28 mouse cellular contexts compared by ENCODE assay signal in the genomic region with DNA sequence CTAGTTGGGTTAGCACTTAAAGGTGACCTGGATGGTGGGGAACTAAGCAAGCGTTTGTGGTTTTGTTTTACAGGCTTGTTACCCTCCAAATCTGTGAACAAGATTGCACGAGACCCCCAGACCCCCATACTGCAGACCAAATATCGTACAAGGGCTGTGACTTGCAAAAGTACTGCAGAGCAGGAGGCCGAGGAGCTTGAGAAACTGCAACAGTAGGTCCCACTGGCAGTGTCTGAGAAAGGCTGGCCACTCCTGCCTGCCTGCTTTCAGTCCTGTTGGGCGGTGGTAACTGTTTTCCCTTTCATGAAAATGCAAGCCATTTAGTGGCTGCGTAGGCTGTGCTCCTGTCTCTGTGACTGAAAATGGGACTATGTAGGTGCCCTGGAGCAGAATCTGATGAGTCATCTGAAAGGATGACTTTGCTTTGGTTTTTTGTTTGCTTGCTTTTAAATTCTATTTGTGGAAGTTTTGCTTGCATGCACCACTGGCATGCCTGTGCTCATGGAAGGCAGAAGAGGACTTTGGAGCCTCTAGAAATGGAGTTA. TPM values are rescaled to one million over a fixed set of nuclear protein-coding genes. Genes with fewer than 3 reads are reported as not detected.
DNase-seq lines count a peak whose midpoint lies in the region; TF ChIP-seq lines count a peak whose summit lies in the region.
"Had no signal": no experiment of that assay in that cellular context is flagged by ENCODE, and none has a peak within 500 bp of the region (broad histone marks: within the 10 kb centered on the region; RNA-seq: fewer than 3 reads in every experiment).

No protein-coding gene starts in this region.

- no peak overlapping the region for H3K9ac ChIP-seq in ES-Bruce4 (ENCODE audit: low read depth, poor library complexity, severe bottlenecking)
- H3K9ac ChIP-seq: embryonic facial prominence, embryonic 13.5 days; hindbrain, embryonic 15.5 days; intestine, embryonic 15.5 days; limb, embryonic 12.5 days; liver, embryonic 12.5 days; midbrain, embryonic 15.5 days had no signal

- no peaks in the 10 kb centered on the region for H3K27me3 ChIP-seq in ES-Bruce4 (ENCODE audit: control insufficient read depth, insufficient read depth, low read length, poor library complexity, severe bottlenecking)
- H3K27me3 ChIP-seq: embryonic facial prominence, embryonic 13.5 days; hindbrain, embryonic 15.5 days; intestine, embryonic 15.5 days; limb, embryonic 12.5 days; liver, embryonic 12.5 days; midbrain, embryonic 15.5 days had no signal

- peaks cover 82% of the 10 kb centered on the region for H3K36me3 ChIP-seq in ES-Bruce4 (ENCODE audit: control insufficient read depth, insufficient read depth, low read length, poor library complexity, severe bottlenecking)
- H3K36me3 ChIP-seq: hindbrain, embryonic 15.5 days; midbrain, embryonic 15.5 days had no signal

- no peaks in the 10 kb centered on the region for H3K4me1 ChIP-seq in ES-Bruce4 (ENCODE audit: control insufficient read depth, insufficient read depth, low read length)
- H3K4me1 ChIP-seq: embryonic facial prominence, embryonic 13.5 days; hindbrain, embryonic 15.5 days; intestine, embryonic 15.5 days; limb, embryonic 12.5 days; liver, embryonic 12.5 days; midbrain, embryonic 15.5 days had no signal

- TF ChIP-seq CTCF in ES-Bruce4 (IDR thresholded peaks at IDR 0.05; ENCODE audit: low read depth, low read length) = no peak

- intact Hi-C loops in left cerebral cortex, postnatal 14 days (cut with DNase I) = no loop called here

- no peak overlapping the region for H3K4me3 ChIP-seq in ES-Bruce4 (ENCODE audit: low read depth, low read length)
- H3K4me3 ChIP-seq: embryonic facial prominence, embryonic 13.5 days; hindbrain, embryonic 15.5 days; intestine, embryonic 15.5 days; limb, embryonic 12.5 days; liver, embryonic 12.5 days; midbrain, embryonic 15.5 days had no signal

- no peaks in the 10 kb centered on the region for H3K9me3 ChIP-seq in ES-Bruce4 (replicated peaks; ENCODE audit: control insufficient read depth, insufficient read depth, low read length, poor library complexity, severe bottlenecking)
- H3K9me3 ChIP-seq: embryonic facial prominence, embryonic 13.5 days; hindbrain, embryonic 15.5 days; intestine, embryonic 15.5 days; limb, embryonic 12.5 days; liver, embryonic 12.5 days; midbrain, embryonic 15.5 days had no signal

- H3K27ac ChIP-seq in ES-Bruce4 (ENCODE audit: insufficient read depth, low read length) = peak overlapping the region; percentile 63
- H3K27ac ChIP-seq: embryonic facial prominence, embryonic 13.5 days; hindbrain, embryonic 15.5 days; intestine, embryonic 15.5 days; limb, embryonic 12.5 days; liver, embryonic 12.5 days; midbrain, embryonic 15.5 days had no signal

- peak; percentile 27 to 29 for DNase-seq in layer of hippocampus, adult 8-10 months (ENCODE audit: low spot score in 2 of 2)
- no peak for DNase-seq in layer of hippocampus, postnatal 14 days (ENCODE audit: low spot score in 2 of 2)
- DNase-seq in R1 (ENCODE audit: low read depth, low spot score) = peak; percentile 49
- DNase-seq in left cerebral cortex, postnatal 14 days (ENCODE audit: low spot score in 2 of 2) = peak; percentile 51 to 52
- DNase-seq in adrenal gland, adult 2 months = no peak
- no peak for DNase-seq in lung, postnatal 36 days
- DNase-seq in cerebellum, postnatal 10 days = no peak
- DNase-seq: cerebellum, adult 8-10 months; heart, adult 18-20 months; heart, postnatal 36 days; kidney, postnatal 36 days; lung, adult 2 months; spleen, adult 18-20 months; thymus, postnatal 36 days had no signal

- TF ChIP-seq POLR2A in ES-Bruce4 (IDR thresholded peaks at IDR 0.05; ENCODE audit: insufficient read depth, low read length) = no peak

- TF ChIP-seq EP300 in ES-Bruce4 (IDR thresholded peaks at IDR 0.05; ENCODE audit: insufficient read depth, low read depth, low read length) = no peak

RNA-seq across cellular contexts. Expression of a gene that starts 27.0 kb away (rescaled TPM):
- total RNA-seq in layer of hippocampus, adult 8-10 months (2022) = not detected
- under 1 TPM in 1 of 2 experiments, not detected in 1; 0.12 TPM for total RNA-seq in layer of hippocampus, postnatal 14 days (2021)
- not detected in 2 replicates for polyA plus RNA-seq in ES-Bruce4 (2011; ENCODE audit: insufficient read depth, insufficient read length, low read depth, missing spikeins)
- total RNA-seq in left cerebral cortex, postnatal 14 days (2021) = not detected
- total RNA-seq in adrenal gland, adult 2 months (2021) = not detected
- polyA plus RNA-seq in adrenal gland, adult 2 months (2012; rRNA removed) = not detected in 2 replicates
- total RNA-seq: megakaryocyte-erythroid progenitor cell, adult 5-6 weeks; MEL; neutrophil, adult 5-6 weeks had no signal
- polyA plus RNA-seq: CD4-positive, CD25-positive, alpha-beta regulatory T cell, adult 4 months; embryonic facial prominence, embryonic 13.5 days; forebrain, embryonic 14.5 days; heart, embryonic 14.5 days; kidney, embryonic 14.5 days; limb, embryonic 12.5 days; liver, embryonic 12.5 days; midbrain, embryonic 15.5 days had no signal

RNA-seq across cellular contexts. Expression of a gene that starts 36.4 kb away (rescaled TPM):
- 1 to 10 TPM; 1.2 to 2.3 (median 1.7) TPM for total RNA-seq in layer of hippocampus, adult 8-10 months (2022)
- total RNA-seq in layer of hippocampus, postnatal 14 days (2021) = 1 to 10 TPM; 2.5 to 4.7 TPM
- polyA plus RNA-seq in ES-Bruce4 (2011; ENCODE audit: insufficient read depth, insufficient read length, low read depth, missing spikeins) = 183 TPM in 2 replicates
- 1 to 10 TPM; 2.6 to 3.0 TPM for total RNA-seq in left cerebral cortex, postnatal 14 days (2021)
- 1 to 10 TPM; 2.0 to 4.2 TPM for total RNA-seq in adrenal gland, adult 2 months (2021)
- polyA plus RNA-seq in adrenal gland, adult 2 months (2012; rRNA removed) = 0.18 and 0.40 TPM in 2 replicates

RNA-seq across cellular contexts. Expression of a gene that starts 48.8 kb away (rescaled TPM):
- total RNA-seq in layer of hippocampus, adult 8-10 months (2022) = under 1 TPM; 0.50 to 0.96 (median 0.78) TPM
- 1 to 10 TPM; 1.3 to 1.7 TPM for total RNA-seq in layer of hippocampus, postnatal 14 days (2021)
- not detected in 2 replicates for polyA plus RNA-seq in ES-Bruce4 (2011; ENCODE audit: insufficient read depth, insufficient read length, low read depth, missing spikeins)
- 1 to 10 TPM; 1.2 to 1.7 TPM for total RNA-seq in left cerebral cortex, postnatal 14 days (2021)
- 1 to 10 TPM; 3.2 to 3.7 TPM for total RNA-seq in adrenal gland, adult 2 months (2021)
- polyA plus RNA-seq in adrenal gland, adult 2 months (2012; rRNA removed) = 11.1 and 13.1 TPM in 2 replicates
- total RNA-seq: megakaryocyte-erythroid progenitor cell, adult 5-6 weeks; MEL; neutrophil, adult 5-6 weeks had no signal
- polyA plus RNA-seq: CD4-positive, CD25-positive, alpha-beta regulatory T cell, adult 4 months; limb, embryonic 12.5 days; liver, embryonic 12.5 days had no signal

RNA-seq across cellular contexts. Expression of a gene that starts 52.6 kb away (rescaled TPM):
- 100 to 1,000 TPM; 124 to 140 (median 132) TPM for total RNA-seq in layer of hippocampus, adult 8-10 months (2022)
- 100 to 1,000 TPM; 124 to 128 TPM for total RNA-seq in layer of hippocampus, postnatal 14 days (2021)
- 108 TPM in 2 replicates for polyA plus RNA-seq in ES-Bruce4 (2011; ENCODE audit: insufficient read depth, insufficient read length, low read depth, missing spikeins)
- 100 to 1,000 TPM; 120 to 127 TPM for total RNA-seq in left cerebral cortex, postnatal 14 days (2021)
- 10 to 100 TPM; 54.3 to 79.7 TPM for total RNA-seq in adrenal gland, adult 2 months (2021)
- polyA plus RNA-seq in adrenal gland, adult 2 months (2012; rRNA removed) = 42.4 and 43.8 TPM in 2 replicates

Comparison
In these comparisons a context has a peak if more than half of its experiments do, and no peak if none do; other contexts are left out.
1. DNase-seq: peak in layer of hippocampus, adult 8-10 months (2 of 2), R1 (single experiment) and left cerebral cortex, postnatal 14 days (2 of 2); none in layer of hippocampus, postnatal 14 days (0 of 2), adrenal gland, adult 2 months (single experiment), lung, postnatal 36 days (single experiment) and cerebellum, postnatal 10 days (0 of 2).